Mouse (Mus musculus) stomach, postnatal 0 days (tissue): ENCODE measurements around the gene Nap1l1.

ENCODE experiments used
- CTCF ChIP-seq: IDR thresholded peaks from 2 replicates; pipeline ENCODE4 v1.5.1; 2016; ENCODE audit warnings: antibody characterized with exemption, low read depth, mild to moderate bottlenecking, moderate library complexity
- EP300 ChIP-seq: optimal IDR thresholded peaks from 2 replicates; pipeline ENCODE3; 2016; ENCODE audit warnings: antibody characterized with exemption

GRCm38 (mm10) chr10:111444199-111444598, 28.8 kb upstream of the Nap1l1 start:
- TF ChIP-seq CTCF (no peak), EP300 (no peak)
